Mouse (Mus musculus) liver, postnatal 0 days (tissue): ENCODE results near the gene Thsd7a.

ENCODE experiments used
- CTCF ChIP-seq: sonication (generic); IDR thresholded peaks from 2 replicates; pipeline ENCODE4 v1.5.1; 2016; ENCODE audit warnings: antibody characterized with exemption, low read depth
- EP300 ChIP-seq: IDR thresholded peaks from 2 replicates; pipeline ENCODE4 v1.6.1; 2016; ENCODE audit warnings: antibody characterized with exemption, low read depth, mild to moderate bottlenecking

DNA sequence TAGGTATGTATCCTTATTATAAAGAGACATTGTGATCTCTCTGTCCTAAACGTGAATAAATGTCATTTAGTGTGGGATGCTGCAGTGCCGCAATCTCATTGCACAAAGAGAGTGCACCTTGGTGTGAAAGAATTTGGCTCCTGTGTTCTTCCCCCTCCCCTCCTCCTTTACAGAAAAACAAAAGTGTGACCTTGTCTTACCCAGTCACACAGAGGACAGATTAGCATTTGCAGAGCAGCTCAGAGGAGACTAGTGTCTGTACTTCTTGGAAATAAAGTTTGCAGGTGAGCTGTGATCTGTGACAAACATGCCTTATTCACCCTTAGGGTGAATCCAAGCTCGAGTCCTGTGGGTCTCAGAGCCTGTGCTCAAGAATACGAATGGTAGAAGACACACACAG, 332.2 kb downstream of the Thsd7a start:
- no peak for TF ChIP-seq CTCF
- no peak for TF ChIP-seq EP300
